ENCODE assay signal across 8 mouse cellular contexts in the genomic region with DNA sequence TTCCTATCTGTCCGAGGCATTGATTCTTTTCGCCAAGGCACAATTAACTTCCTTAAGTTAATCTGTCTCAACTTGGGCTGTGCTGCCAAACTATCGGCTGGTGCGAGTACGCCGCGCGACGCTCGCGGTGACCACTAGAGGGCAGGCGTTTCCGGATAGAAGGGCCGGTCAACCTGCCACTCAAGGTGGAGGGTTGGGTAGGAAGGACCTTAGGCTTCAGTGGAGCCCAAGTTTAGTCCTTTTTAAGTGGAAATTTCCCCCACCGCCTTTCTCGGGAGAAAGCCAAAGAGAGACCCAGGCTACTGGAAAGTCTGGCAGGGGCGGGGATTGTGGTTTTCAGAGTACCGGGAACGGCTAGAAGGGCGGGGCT. TPM values are rescaled to one million over a fixed set of nuclear protein-coding genes. Genes with fewer than 3 reads are reported as not detected.
DNase-seq lines count a peak whose midpoint lies in the region; ATAC-seq and TF ChIP-seq lines count a peak whose summit lies in the region.

No protein-coding gene starts in this region.

- peak; percentile 86 for DNase-seq in CD4-positive helper T cell, adult 2 months (ENCODE audit: low read depth, low spot score)
- DNase-seq in liver, embryonic 13.5 days, result peak; percentile 75
- peak; percentile 90 for DNase-seq in naive thymus-derived CD4-positive, alpha-beta T cell, adult 2 months (ENCODE audit: low read depth)
- DNase-seq in spleen, postnatal 4 days (ENCODE audit: low spot score in 2 of 2), result peak; percentile 85 to 95

- no peak; the same call in 1 of the 2 replicates for ATAC-seq in heart, embryonic 11.5 days (replicated peaks; ENCODE audit: insufficient number of reproducible peaks, low FRiP score, low TSS enrichment)
- peak; percentile 58 for ATAC-seq in kidney, embryonic 14.5 days (ENCODE audit: low FRiP score, low TSS enrichment)
- ATAC-seq in liver, embryonic 13.5 days (ENCODE audit: low read depth), result peak; percentile 49

- WGBS in heart, embryonic 11.5 days (ENCODE audit: insufficient replicate concordance), result under 1% methylated on average over 20 of the region's 20 CpGs
- under 1% methylated on average over 20 of the region's 20 CpGs for WGBS in kidney, embryonic 14.5 days
- 0% methylated on average over 20 of the region's 20 CpGs for WGBS in liver, embryonic 13.5 days (ENCODE audit: insufficient replicate concordance)

- no peak for TF ChIP-seq POLR2A in bone marrow macrophage, adult 2 months (IDR thresholded peaks at IDR 0.05; ENCODE audit: borderline replicate concordance, low read depth, low read length)
- no peak; the same call in 1 of the 2 replicates for TF ChIP-seq POLR2A in embryonic fibroblast, embryonic 13.5 days (IDR thresholded peaks at IDR 0.05; ENCODE audit: low read depth, low read length)

- H3K4me2 ChIP-seq in heart, embryonic 11.5 days, result peak overlapping the region; percentile 73
- H3K4me2 ChIP-seq in kidney, embryonic 14.5 days (replicated peaks; ENCODE audit: low read depth, low read length), result peak overlapping the region; percentile 87
- H3K4me2 ChIP-seq in liver, embryonic 13.5 days, result peak overlapping the region; percentile 61

- H3K27me3 ChIP-seq in heart, embryonic 11.5 days (ENCODE audit: control insufficient read depth, insufficient read depth, low read length), result peaks cover 37% of the 10 kb centered on the region
- H3K27me3 ChIP-seq in kidney, embryonic 14.5 days (ENCODE audit: control insufficient read depth, insufficient read depth, low read length), result no peaks in the 10 kb centered on the region
- peaks cover 88% of the 10 kb centered on the region for H3K27me3 ChIP-seq in liver, embryonic 13.5 days

- H3K27ac ChIP-seq in bone marrow macrophage, adult 2 months (ENCODE audit: insufficient read depth, low read depth, low read length), result no peak overlapping the region
- peak overlapping the region; percentile 87 for H3K27ac ChIP-seq in embryonic fibroblast, embryonic 13.5 days (ENCODE audit: insufficient read depth, low read length)
- H3K27ac ChIP-seq in heart, embryonic 11.5 days (ENCODE audit: low read depth, low read length), result 0 out of 2 replicates have a peak overlapping the region, but pooled peaks have one; percentile 6
- peak overlapping the region; percentile 62; the same call in 1 of the 2 replicates for H3K27ac ChIP-seq in kidney, embryonic 14.5 days (ENCODE audit: low read depth, low read length)
- no peak overlapping the region for H3K27ac ChIP-seq in liver, embryonic 13.5 days

- H3K4me1 ChIP-seq in bone marrow macrophage, adult 2 months (ENCODE audit: control insufficient read depth, insufficient read depth, low read length), result peaks cover 12% of the 10 kb centered on the region
- H3K4me1 ChIP-seq in embryonic fibroblast, embryonic 13.5 days (ENCODE audit: control insufficient read depth, insufficient read depth, low read length), result 0 out of 2 replicates have a peak, but pooled peaks cover 8% of the 10 kb centered on the region
- peaks cover 9% of the 10 kb centered on the region; the same call in 1 of the 2 replicates for H3K4me1 ChIP-seq in heart, embryonic 11.5 days (ENCODE audit: control insufficient read depth, insufficient read depth, low read length)
- H3K4me1 ChIP-seq in kidney, embryonic 14.5 days (ENCODE audit: control insufficient read depth, insufficient read depth, low read length), result peaks cover 23% of the 10 kb centered on the region; the same call in 1 of the 2 replicates
- peaks cover 27% of the 10 kb centered on the region for H3K4me1 ChIP-seq in liver, embryonic 13.5 days (replicated peaks)

- no peaks in the 10 kb centered on the region for H3K9me3 ChIP-seq in heart, embryonic 11.5 days (replicated peaks; ENCODE audit: control insufficient read depth, low read length)
- no peaks in the 10 kb centered on the region for H3K9me3 ChIP-seq in kidney, embryonic 14.5 days (ENCODE audit: control insufficient read depth, low read length)
- H3K9me3 ChIP-seq in liver, embryonic 13.5 days (replicated peaks), result no peaks in the 10 kb centered on the region

- H3K4me3 ChIP-seq in bone marrow macrophage, adult 2 months (ENCODE audit: insufficient read depth, low read length), result peak overlapping the region; percentile 64
- H3K4me3 ChIP-seq in embryonic fibroblast, embryonic 13.5 days (ENCODE audit: insufficient read depth, low read length), result peak overlapping the region; percentile 26
- peak overlapping the region; percentile 49 for H3K4me3 ChIP-seq in heart, embryonic 11.5 days (ENCODE audit: low read depth, low read length)
- peak overlapping the region; percentile 40 for H3K4me3 ChIP-seq in kidney, embryonic 14.5 days (ENCODE audit: low read length)
- peak overlapping the region; percentile 51 for H3K4me3 ChIP-seq in liver, embryonic 13.5 days (replicated peaks)

- peak; percentile 96 for TF ChIP-seq CTCF in bone marrow macrophage, adult 2 months (IDR thresholded peaks at IDR 0.05; ENCODE audit: low read depth, low read length)
- TF ChIP-seq CTCF in embryonic fibroblast, embryonic 13.5 days (IDR thresholded peaks at IDR 0.05; ENCODE audit: borderline replicate concordance, insufficient read depth, low read length), result peak; percentile 84

- no peaks in the 10 kb centered on the region for H3K36me3 ChIP-seq in heart, embryonic 11.5 days (ENCODE audit: control insufficient read depth, insufficient read depth, low read length)
- peaks cover 3% of the 10 kb centered on the region; the same call in 1 of the 2 replicates for H3K36me3 ChIP-seq in kidney, embryonic 14.5 days (ENCODE audit: control insufficient read depth, insufficient read depth, low read length)
- H3K36me3 ChIP-seq in liver, embryonic 13.5 days, result no peaks in the 10 kb centered on the region

- peak overlapping the region; percentile 58; the same call in 1 of the 2 replicates for H3K9ac ChIP-seq in heart, embryonic 11.5 days (ENCODE audit: low read depth, low read length)
- H3K9ac ChIP-seq in kidney, embryonic 14.5 days (ENCODE audit: low read depth, low read length), result peak overlapping the region; percentile 54; the same call in 1 of the 2 replicates
- 0 out of 2 replicates have a peak overlapping the region, but pooled peaks have one; percentile 26 for H3K9ac ChIP-seq in liver, embryonic 13.5 days

RNA-seq across cellular contexts. Expression of gene Muc1, which starts 0.7 kb away (rescaled TPM):
- polyA plus RNA-seq in bone marrow macrophage, adult 2 months (2012; ENCODE audit: insufficient read depth, insufficient read length, missing spikeins), result 0.47 TPM in 1 of 2 replicates, not detected in the other
- 1.1 and 2.5 TPM in 2 replicates for polyA plus RNA-seq in embryonic fibroblast, embryonic 13.5 days (2011; ENCODE audit: insufficient read length, low read depth, missing spikeins)
- 0.21 and 0.53 TPM in 2 replicates for polyA plus RNA-seq in heart, embryonic 11.5 days (2014; fragmentation: Nextera tagmentation; extraction: Ambion mirVana)
- polyA plus RNA-seq in kidney, embryonic 14.5 days (2014; fragmentation: Nextera tagmentation; extraction: Ambion mirVana), result 8.0 and 13.6 TPM in 2 replicates
- 0.14 and 0.51 TPM in 2 replicates for polyA plus RNA-seq in liver, embryonic 13.5 days (2015; fragmentation: Nextera tagmentation; extraction: Ambion mirVana)

RNA-seq across cellular contexts. Expression of gene Mtx1, which starts 1.3 kb away (rescaled TPM):
- polyA plus RNA-seq in bone marrow macrophage, adult 2 months (2012; ENCODE audit: insufficient read depth, insufficient read length, missing spikeins), result 66.1 and 66.8 TPM in 2 replicates
- polyA plus RNA-seq in embryonic fibroblast, embryonic 13.5 days (2011; ENCODE audit: insufficient read length, low read depth, missing spikeins), result 96.9 and 98.6 TPM in 2 replicates
- 144 and 145 TPM in 2 replicates for polyA plus RNA-seq in heart, embryonic 11.5 days (2014; fragmentation: Nextera tagmentation; extraction: Ambion mirVana)
- 217 and 259 TPM in 2 replicates for polyA plus RNA-seq in kidney, embryonic 14.5 days (2014; fragmentation: Nextera tagmentation; extraction: Ambion mirVana)
- polyA plus RNA-seq in liver, embryonic 13.5 days (2015; fragmentation: Nextera tagmentation; extraction: Ambion mirVana), result 152 and 155 TPM in 2 replicates

RNA-seq across cellular contexts. Expression of gene Thbs3, which starts 13.2 kb away (rescaled TPM):
- 1.1 TPM in 1 of 2 replicates, not detected in the other for polyA plus RNA-seq in bone marrow macrophage, adult 2 months (2012; ENCODE audit: insufficient read depth, insufficient read length, missing spikeins)
- 60.8 and 83.1 TPM in 2 replicates for polyA plus RNA-seq in embryonic fibroblast, embryonic 13.5 days (2011; ENCODE audit: insufficient read length, low read depth, missing spikeins)
- polyA plus RNA-seq in heart, embryonic 11.5 days (2014; fragmentation: Nextera tagmentation; extraction: Ambion mirVana), result 6.9 and 12.4 TPM in 2 replicates
- 12.5 and 13.2 TPM in 2 replicates for polyA plus RNA-seq in kidney, embryonic 14.5 days (2014; fragmentation: Nextera tagmentation; extraction: Ambion mirVana)
- polyA plus RNA-seq in liver, embryonic 13.5 days (2015; fragmentation: Nextera tagmentation; extraction: Ambion mirVana), result 1.0 and 1.5 TPM in 2 replicates

RNA-seq across cellular contexts. Expression of gene Krtcap2, which starts 17.6 kb away (rescaled TPM):
- polyA plus RNA-seq in bone marrow macrophage, adult 2 months (2012; ENCODE audit: insufficient read depth, insufficient read length, missing spikeins), result 94.1 and 97.0 TPM in 2 replicates
- polyA plus RNA-seq in embryonic fibroblast, embryonic 13.5 days (2011; ENCODE audit: insufficient read length, low read depth, missing spikeins), result 265 and 289 TPM in 2 replicates
- polyA plus RNA-seq in heart, embryonic 11.5 days (2014; fragmentation: Nextera tagmentation; extraction: Ambion mirVana), result 248 and 274 TPM in 2 replicates
- polyA plus RNA-seq in kidney, embryonic 14.5 days (2014; fragmentation: Nextera tagmentation; extraction: Ambion mirVana), result 321 and 407 TPM in 2 replicates
- polyA plus RNA-seq in liver, embryonic 13.5 days (2015; fragmentation: Nextera tagmentation; extraction: Ambion mirVana), result 152 and 155 TPM in 2 replicates

RNA-seq across cellular contexts. Expression of gene Trim46, which starts 17.9 kb away (rescaled TPM):
- 0.34 and 0.84 TPM in 2 replicates for polyA plus RNA-seq in bone marrow macrophage, adult 2 months (2012; ENCODE audit: insufficient read depth, insufficient read length, missing spikeins)
- 14.2 and 24.2 TPM in 2 replicates for polyA plus RNA-seq in embryonic fibroblast, embryonic 13.5 days (2011; ENCODE audit: insufficient read length, low read depth, missing spikeins)
- 0.56 and 1.1 TPM in 2 replicates for polyA plus RNA-seq in heart, embryonic 11.5 days (2014; fragmentation: Nextera tagmentation; extraction: Ambion mirVana)
- polyA plus RNA-seq in kidney, embryonic 14.5 days (2014; fragmentation: Nextera tagmentation; extraction: Ambion mirVana), result 2.8 and 3.6 TPM in 2 replicates
- polyA plus RNA-seq in liver, embryonic 13.5 days (2015; fragmentation: Nextera tagmentation; extraction: Ambion mirVana), result 0.14 and 0.23 TPM in 2 replicates

Comparison
In these comparisons a context has a peak if more than half of its experiments do, and no peak if none do; other contexts are left out.
1. H3K27ac ChIP-seq: peak in embryonic fibroblast, embryonic 13.5 days (single experiment), heart, embryonic 11.5 days (single experiment) and kidney, embryonic 14.5 days (single experiment); none in bone marrow macrophage, adult 2 months (single experiment) and liver, embryonic 13.5 days (single experiment).
2. Peak in every context shown above with its lines, with median percentiles within 50 percentile points of each other: DNase-seq, H3K4me3 ChIP-seq, H3K4me2 ChIP-seq and H3K9ac ChIP-seq.